Mouse (Mus musculus) liver, adult (tissue): ENCODE measurements around the gene Hpse2.

Experiments
- GATA4 ChIP-seq: IDR thresholded peaks from 2 replicates; pipeline ENCODE4 v1.6.1; 2014; ENCODE audit warnings: mild to moderate bottlenecking, low read length; ENCODE audit not compliant: insufficient replicate concordance

Gene Hpse2

GRCm38 (mm10) chr19:42746702-42747101, 641.5 kb downstream of the Hpse2 start:
- no peak for TF ChIP-seq GATA4

- no peak for TF ChIP-seq GATA4
These were observed 642.3 kb downstream of the Hpse2 start for GRCm38 (mm10) chr19:42745869-42746224.

- no peak for TF ChIP-seq GATA4
These were observed 642.9 kb downstream of the Hpse2 start for GRCm38 (mm10) chr19:42745084-42745868.

- TF ChIP-seq GATA4 = no peak
These were observed 644.0 kb downstream of the Hpse2 start for GRCm38 (mm10) chr19:42744162-42744586.

GRCm38 (mm10) chr19:42743261-42743660, 644.9 kb downstream of the Hpse2 start:
- TF ChIP-seq GATA4 = no peak

GRCm38 (mm10) chr19:42741884-42742283, 646.3 kb downstream of the Hpse2 start:
- TF ChIP-seq GATA4 = no peak

GRCm38 (mm10) chr19:42740163-42740899, 647.8 kb downstream of the Hpse2 start:
- no peak for TF ChIP-seq GATA4

- TF ChIP-seq GATA4 = no peak
These were observed 648.4 kb downstream of the Hpse2 start for GRCm38 (mm10) chr19:42739734-42740133.

- no peak for TF ChIP-seq GATA4
These were observed 650.4 kb downstream of the Hpse2 start for GRCm38 (mm10) chr19:42737753-42738152.
